Mouse (Mus musculus): Measurements from ENCODE around the gene Psmb6. TPM values are rescaled to one million over a fixed set of nuclear protein-coding genes. Genes with fewer than 3 reads are reported as not detected.

Gene Psmb6
- polyA plus RNA-seq, 1 experiment from 2014 or later, result 792 TPM

GRCm38 (mm10) chr11:70544496-70544895, 19.3 kb downstream of the Psmb6 start:
- WGBS, result 66% methylated on average over 7 of the region's 7 CpGs

GRCm38 (mm10) chr11:70551526-70551925, 26.4 kb downstream of the Psmb6 start:
- WGBS, result 85% methylated on average over 8 of the region's 8 CpGs
- no peaks in the 10 kb centered on the region; the same call in 1 of the 2 replicates for H3K4me1 ChIP-seq (replicated peaks; ENCODE audit: control insufficient read depth, insufficient read depth, low read length)
- H3K9me3 ChIP-seq (ENCODE audit: control insufficient read depth, low read length), result no peaks in the 10 kb centered on the region
- H3K9ac ChIP-seq (ENCODE audit: low read length), result no peak overlapping the region
- H3K4me2 ChIP-seq (ENCODE audit: low read length), result no peak overlapping the region
- DNase-seq (ENCODE audit: low spot score), result no peak
- no peak overlapping the region for H3K4me3 ChIP-seq (ENCODE audit: low read depth, low read length)
- H3K36me3 ChIP-seq (ENCODE audit: control insufficient read depth, insufficient read depth, low read length), result no peaks in the 10 kb centered on the region
- no peaks in the 10 kb centered on the region for H3K27me3 ChIP-seq (replicated peaks; ENCODE audit: control insufficient read depth, insufficient read depth, low read length)
- ATAC-seq (replicated peaks; ENCODE audit: low FRiP score, low TSS enrichment, low read depth), result no peak
- no peak overlapping the region for H3K27ac ChIP-seq (ENCODE audit: low read depth)

More at GRCm38 (mm10) chr11:70544496-70544895, 19.3 kb downstream of the Psmb6 start:
- H3K4me2 ChIP-seq (ENCODE audit: low read length), result no peak overlapping the region
- H3K9ac ChIP-seq (ENCODE audit: low read length), result no peak overlapping the region
- H3K27ac ChIP-seq (ENCODE audit: low read depth), result no peak overlapping the region
- no peak overlapping the region for H3K4me3 ChIP-seq (ENCODE audit: low read depth, low read length)
- no peaks in the 10 kb centered on the region for H3K36me3 ChIP-seq (ENCODE audit: control insufficient read depth, insufficient read depth, low read length)
- ATAC-seq (replicated peaks; ENCODE audit: low FRiP score, low TSS enrichment, low read depth), result no peak
- H3K4me1 ChIP-seq (replicated peaks; ENCODE audit: control insufficient read depth, insufficient read depth, low read length), result peaks cover 8% of the 10 kb centered on the region; the same call in 1 of the 2 replicates
- no peaks in the 10 kb centered on the region for H3K27me3 ChIP-seq (replicated peaks; ENCODE audit: control insufficient read depth, insufficient read depth, low read length)
- H3K9me3 ChIP-seq (ENCODE audit: control insufficient read depth, low read length), result no peaks in the 10 kb centered on the region
- DNase-seq (ENCODE audit: low spot score), result no peak

GRCm38 (mm10) chr11:70553940-70554339, 28.8 kb downstream of the Psmb6 start:
- Histone ChIP-seq H3K27me3 (replicated peaks; ENCODE audit: control insufficient read depth, insufficient read depth, low read length) (no peaks in the 10 kb centered on the region), H3K36me3 (ENCODE audit: control insufficient read depth, insufficient read depth, low read length) (peaks cover 5% of the 10 kb centered on the region; the same call in 1 of the 2 replicates), H3K4me3 (ENCODE audit: low read depth, low read length) (no peak overlapping the region), H3K9ac (ENCODE audit: low read length) (no peak overlapping the region), H3K4me1 (replicated peaks; ENCODE audit: control insufficient read depth, insufficient read depth, low read length) (no peaks in the 10 kb centered on the region; the same call in 1 of the 2 replicates), H3K4me2 (ENCODE audit: low read length) (no peak overlapping the region), H3K9me3 (ENCODE audit: control insufficient read depth, low read length) (no peaks in the 10 kb centered on the region), H3K27ac (ENCODE audit: low read depth) (no peak overlapping the region)
- ATAC-seq (replicated peaks; ENCODE audit: low FRiP score, low TSS enrichment, low read depth) (no peak), DNase-seq (ENCODE audit: low spot score) (no peak)
- WGBS, result 19% methylated on average over 7 of the region's 7 CpGs

GRCm38 (mm10) chr11:70557545-70557944, 32.4 kb downstream of the Psmb6 start:
- peaks cover 7% of the 10 kb centered on the region; the same call in 1 of the 2 replicates for H3K4me1 ChIP-seq (replicated peaks; ENCODE audit: control insufficient read depth, insufficient read depth, low read length)
- 91% methylated on average over 9 of the region's 9 CpGs for WGBS
- H3K9ac ChIP-seq (ENCODE audit: low read length), result no peak overlapping the region
- no peaks in the 10 kb centered on the region for H3K9me3 ChIP-seq (ENCODE audit: control insufficient read depth, low read length)
- no peaks in the 10 kb centered on the region for H3K27me3 ChIP-seq (replicated peaks; ENCODE audit: control insufficient read depth, insufficient read depth, low read length)
- DNase-seq (ENCODE audit: low spot score) (no peak), ATAC-seq (replicated peaks; ENCODE audit: low FRiP score, low TSS enrichment, low read depth) (no peak)
- no peak overlapping the region for H3K27ac ChIP-seq (ENCODE audit: low read depth)
- no peak overlapping the region for H3K4me2 ChIP-seq (ENCODE audit: low read length)
- peaks cover 5% of the 10 kb centered on the region; the same call in 1 of the 2 replicates for H3K36me3 ChIP-seq (ENCODE audit: control insufficient read depth, insufficient read depth, low read length)
- H3K4me3 ChIP-seq (ENCODE audit: low read depth, low read length), result no peak overlapping the region

- H3K9ac ChIP-seq (ENCODE audit: low read length), result peak overlapping the region; percentile 73; the same call in 1 of the 2 replicates
- peaks cover 10% of the 10 kb centered on the region for H3K36me3 ChIP-seq (ENCODE audit: control insufficient read depth, insufficient read depth, low read length)
- H3K4me3 ChIP-seq (ENCODE audit: low read depth, low read length), result peak overlapping the region; percentile 85
- H3K27me3 ChIP-seq (replicated peaks; ENCODE audit: control insufficient read depth, insufficient read depth, low read length), result no peaks in the 10 kb centered on the region
- ATAC-seq (replicated peaks; ENCODE audit: low FRiP score, low TSS enrichment, low read depth) (0 out of 2 replicates have a peak, but pooled peaks have one; percentile 2), DNase-seq (ENCODE audit: low spot score) (no peak)
- H3K4me1 ChIP-seq (replicated peaks; ENCODE audit: control insufficient read depth, insufficient read depth, low read length), result peaks cover 31% of the 10 kb centered on the region; the same call in 1 of the 2 replicates
- peak overlapping the region; percentile 78 for H3K4me2 ChIP-seq (ENCODE audit: low read length)
- WGBS, result 2% methylated on average over 2 of the region's 2 CpGs
- H3K9me3 ChIP-seq (ENCODE audit: control insufficient read depth, low read length), result no peaks in the 10 kb centered on the region
- peak overlapping the region; percentile 81; the same call in 1 of the 2 replicates for H3K27ac ChIP-seq (ENCODE audit: low read depth)
Measured at GRCm38 (mm10) chr11:70561937-70562286, 36.7 kb downstream of the Psmb6 start.

- Histone ChIP-seq H3K27ac (ENCODE audit: low read depth) (peak within 1 kb of the TSS; percentile 81), H3K4me2 (ENCODE audit: low read length) (peak within 1 kb of the TSS; percentile 78), H3K9ac (ENCODE audit: low read length) (peak within 1 kb of the TSS; percentile 73), H3K4me3 (ENCODE audit: low read depth, low read length) (peak within 1 kb of the TSS; percentile 85), H3K27me3 (replicated peaks; ENCODE audit: control insufficient read depth, insufficient read depth, low read length) (no peaks in the 10 kb centered on the region), H3K36me3 (ENCODE audit: control insufficient read depth, insufficient read depth, low read length) (peaks cover 7% of the 10 kb centered on the region), H3K4me1 (replicated peaks; ENCODE audit: control insufficient read depth, insufficient read depth, low read length) (peaks cover 31% of the 10 kb centered on the region; the same call in 1 of the 2 replicates), H3K9me3 (ENCODE audit: control insufficient read depth, low read length) (no peaks in the 10 kb centered on the region)
- DNase-seq (ENCODE audit: low spot score) (peak; percentile 87), ATAC-seq (replicated peaks; ENCODE audit: low FRiP score, low TSS enrichment, low read depth) (peak; percentile 86)
- 0% methylated on average over 54 of the region's 57 CpGs for WGBS
Measured at GRCm38 (mm10) chr11:70562287-70562994, 37.3 kb downstream of the Psmb6 start, which contains the start of gene Mink1. TSS of gene Mink1 (plus strand) at chr11:70562881.

- DNase-seq (ENCODE audit: low spot score), result no peak
- Histone ChIP-seq H3K4me1 (replicated peaks; ENCODE audit: control insufficient read depth, insufficient read depth, low read length) (peaks cover 31% of the 10 kb centered on the region; the same call in 1 of the 2 replicates), H3K4me3 (ENCODE audit: low read depth, low read length) (peak overlapping the region; percentile 85), H3K27ac (ENCODE audit: low read depth) (peak overlapping the region; percentile 81), H3K4me2 (ENCODE audit: low read length) (peak overlapping the region; percentile 78), H3K27me3 (replicated peaks; ENCODE audit: control insufficient read depth, insufficient read depth, low read length) (no peaks in the 10 kb centered on the region), H3K9me3 (ENCODE audit: control insufficient read depth, low read length) (no peaks in the 10 kb centered on the region), H3K9ac (ENCODE audit: low read length) (peak overlapping the region; percentile 73), H3K36me3 (ENCODE audit: control insufficient read depth, insufficient read depth, low read length) (peaks cover 7% of the 10 kb centered on the region; the same call in 1 of the 2 replicates)
- no peak; the same call in 1 of the 2 replicates for ATAC-seq (replicated peaks; ENCODE audit: low FRiP score, low TSS enrichment, low read depth)
- WGBS, result 0% methylated on average over 16 of the region's 31 CpGs
Measured at GRCm38 (mm10) chr11:70562995-70563469, 37.9 kb downstream of the Psmb6 start.

- Histone ChIP-seq H3K9me3 (ENCODE audit: control insufficient read depth, low read length) (no peaks in the 10 kb centered on the region), H3K4me2 (ENCODE audit: low read length) (peak overlapping the region; percentile 78), H3K36me3 (ENCODE audit: control insufficient read depth, insufficient read depth, low read length) (peaks cover 7% of the 10 kb centered on the region; the same call in 1 of the 2 replicates), H3K4me3 (ENCODE audit: low read depth, low read length) (peak overlapping the region; percentile 85), H3K27ac (ENCODE audit: low read depth) (peak overlapping the region; percentile 81), H3K4me1 (replicated peaks; ENCODE audit: control insufficient read depth, insufficient read depth, low read length) (peaks cover 31% of the 10 kb centered on the region; the same call in 1 of the 2 replicates), H3K27me3 (replicated peaks; ENCODE audit: control insufficient read depth, insufficient read depth, low read length) (no peaks in the 10 kb centered on the region), H3K9ac (ENCODE audit: low read length) (peak overlapping the region; percentile 73)
- no peak for ATAC-seq (replicated peaks; ENCODE audit: low FRiP score, low TSS enrichment, low read depth)
- peak; percentile 80 for DNase-seq (ENCODE audit: low spot score)
- under 1% methylated on average over 25 of the region's 25 CpGs for WGBS
Measured at GRCm38 (mm10) chr11:70563470-70564275, 38.5 kb downstream of the Psmb6 start.
